Mouse (Mus musculus): ENCODE measurements around the gene Ppp6r3.

Ppp6r3 gene

GRCm38 (mm10) chr19:3575632-3576384 is at the start of gene Ppp6r3:
TSS of gene Ppp6r3 (minus strand) at chr19:3575749.
- DNase-seq (ENCODE audit: low spot score): peak; percentile 99

GRCm38 (mm10) chr19:3625111-3625510 is 49.6 kb upstream of the Ppp6r3 start:
- DNase-seq (ENCODE audit: low spot score): no peak

GRCm38 (mm10) chr19:3623824-3624223 is 48.3 kb upstream of the Ppp6r3 start:
- peak; percentile 69 for DNase-seq (ENCODE audit: low spot score)

- DNase-seq (ENCODE audit: low spot score): no peak
Observed at GRCm38 (mm10) chr19:3623294-3623693, 47.7 kb upstream of the Ppp6r3 start.

GRCm38 (mm10) chr19:3620871-3621270 is 45.3 kb upstream of the Ppp6r3 start:
- no peak for DNase-seq (ENCODE audit: low spot score)

GRCm38 (mm10) chr19:3619359-3619758 is 43.8 kb upstream of the Ppp6r3 start:
- DNase-seq (ENCODE audit: low spot score): no peak

- no peak for DNase-seq (ENCODE audit: low spot score)
Observed at GRCm38 (mm10) chr19:3613991-3614390, 38.4 kb upstream of the Ppp6r3 start.

- no peak for DNase-seq (ENCODE audit: low spot score)
Observed at GRCm38 (mm10) chr19:3612534-3613273, 37.2 kb upstream of the Ppp6r3 start.

- DNase-seq (ENCODE audit: low spot score): peak; percentile 31
Observed at GRCm38 (mm10) chr19:3611730-3612129, 36.2 kb upstream of the Ppp6r3 start.

GRCm38 (mm10) chr19:3610886-3611285 is 35.3 kb upstream of the Ppp6r3 start:
- DNase-seq (ENCODE audit: low spot score): no peak

- DNase-seq (ENCODE audit: low spot score): peak; percentile 41
Observed at GRCm38 (mm10) chr19:3609826-3610225, 34.3 kb upstream of the Ppp6r3 start.

GRCm38 (mm10) chr19:3594316-3594715 is 18.8 kb upstream of the Ppp6r3 start:
- no peak for DNase-seq (ENCODE audit: low spot score)

GRCm38 (mm10) chr19:3593379-3594055 is 18.0 kb upstream of the Ppp6r3 start:
- no peak for DNase-seq (ENCODE audit: low spot score)

GRCm38 (mm10) chr19:3589968-3590367 is 14.4 kb upstream of the Ppp6r3 start:
- no peak for DNase-seq (ENCODE audit: low spot score)

- DNase-seq (ENCODE audit: low spot score): no peak
Observed at GRCm38 (mm10) chr19:3589547-3589946, 14.0 kb upstream of the Ppp6r3 start.

- peak; percentile 39 for DNase-seq (ENCODE audit: low spot score)
Observed at GRCm38 (mm10) chr19:3587729-3588128, 12.2 kb upstream of the Ppp6r3 start.

GRCm38 (mm10) chr19:3586540-3586939 is 11.0 kb upstream of the Ppp6r3 start:
- DNase-seq (ENCODE audit: low spot score): peak; percentile 54

GRCm38 (mm10) chr19:3586026-3586425 is 10.5 kb upstream of the Ppp6r3 start:
- DNase-seq (ENCODE audit: low spot score): no peak

- peak; percentile 46 for DNase-seq (ENCODE audit: low spot score)
Observed at GRCm38 (mm10) chr19:3581326-3581725, 5.8 kb upstream of the Ppp6r3 start.

- DNase-seq (ENCODE audit: low spot score): no peak
Observed at GRCm38 (mm10) chr19:3577911-3578290, 2.4 kb upstream of the Ppp6r3 start.

GRCm38 (mm10) chr19:3577265-3577910 is 1.8 kb upstream of the Ppp6r3 start:
- DNase-seq (ENCODE audit: low spot score): peak; percentile 51
